In genomic region chr2:168866942-168867341, GRCm38 (mm10) we compare ENCODE assay signal across 22 mouse cellular contexts.
DNase-seq lines count a peak whose midpoint lies in the region; ATAC-seq and TF ChIP-seq lines count a peak whose summit lies in the region.
"Had no signal": no experiment of that assay in that cellular context is flagged by ENCODE, and none has a peak within 500 bp of the region (broad histone marks: within the 10 kb centered on the region; RNA-seq: fewer than 3 reads in every experiment).

No protein-coding gene starts in this region.

- no peak overlapping the region for H3K4me2 ChIP-seq in midbrain, postnatal 0 days (ENCODE audit: low read depth, low read length, poor library complexity, severe bottlenecking)
- H3K4me2 ChIP-seq: embryonic facial prominence, embryonic 13.5 days; embryonic facial prominence, embryonic 15.5 days; forebrain, embryonic 12.5 days had no signal

- H3K9ac ChIP-seq in midbrain, postnatal 0 days (replicated peaks; ENCODE audit: low read length, poor library complexity, severe bottlenecking) = no peak overlapping the region
- H3K9ac ChIP-seq: embryonic facial prominence, embryonic 13.5 days; embryonic facial prominence, embryonic 15.5 days; forebrain, embryonic 12.5 days had no signal

- H3K36me3 ChIP-seq in midbrain, embryonic 10.5 days = no peaks in the 10 kb centered on the region
- H3K36me3 ChIP-seq in midbrain, postnatal 0 days (ENCODE audit: insufficient read depth, low read length) = no peaks in the 10 kb centered on the region
- H3K36me3 ChIP-seq in embryonic facial prominence, embryonic 10.5 days (replicated peaks) = no peaks in the 10 kb centered on the region
- H3K36me3 ChIP-seq: embryonic facial prominence, embryonic 13.5 days; embryonic facial prominence, embryonic 15.5 days; forebrain, embryonic 10.5 days; forebrain, embryonic 12.5 days had no signal

- H3K27ac ChIP-seq in midbrain, embryonic 10.5 days (replicated peaks) = 0 out of 2 replicates have a peak overlapping the region, but pooled peaks have one; percentile 25
- H3K27ac ChIP-seq in midbrain, postnatal 0 days (ENCODE audit: low read depth, low read length) = no peak overlapping the region
- peak overlapping the region; percentile 48; the same call in 1 of the 2 replicates for H3K27ac ChIP-seq in embryonic facial prominence, embryonic 10.5 days (replicated peaks)
- H3K27ac ChIP-seq: embryonic facial prominence, embryonic 13.5 days; embryonic facial prominence, embryonic 15.5 days; forebrain, embryonic 10.5 days; forebrain, embryonic 12.5 days had no signal

- H3K4me3 ChIP-seq in midbrain, embryonic 10.5 days = no peak overlapping the region
- H3K4me3 ChIP-seq in midbrain, postnatal 0 days (ENCODE audit: low read depth, low read length) = no peak overlapping the region
- H3K4me3 ChIP-seq in embryonic facial prominence, embryonic 10.5 days = no peak overlapping the region
- H3K4me3 ChIP-seq: embryonic facial prominence, embryonic 13.5 days; embryonic facial prominence, embryonic 15.5 days; erythroblast, embryonic 14.5 days; forebrain, embryonic 10.5 days; forebrain, embryonic 12.5 days had no signal

- no peak for ATAC-seq in midbrain, postnatal 0 days (ENCODE audit: low FRiP score)
- ATAC-seq in CD4-positive, CD25-positive, alpha-beta regulatory T cell, adult 4 months = no peak
- ATAC-seq: forebrain, embryonic 14.5 days; forebrain, embryonic 16.5 days had no signal

- DNase-seq in midbrain, embryonic 10.5 days (ENCODE audit: low spot score) = no peak
- DNase-seq in midbrain, postnatal 0 days (ENCODE audit: low spot score) = no peak
- peak; percentile 59 for DNase-seq in R1 (ENCODE audit: low read depth, low spot score)
- DNase-seq in embryonic facial prominence, embryonic 10.5 days (ENCODE audit: low spot score) = no peak
- no peak for DNase-seq in kidney, adult 9 months
- DNase-seq: adrenal gland, adult 2 months; adrenal gland, postnatal 14 days; adrenal gland, postnatal 36 days; B cell, adult 2 months; cerebellum, adult 11-12 months; cerebellum, adult 2 months; cerebellum, adult 9-10 months; cerebellum, postnatal 10 days; cerebellum, postnatal 25 days had no signal

- H3K27me3 ChIP-seq in midbrain, embryonic 10.5 days (ENCODE audit: low read depth, poor library complexity, severe bottlenecking) = no peaks in the 10 kb centered on the region; the same call in 1 of the 2 replicates
- H3K27me3 ChIP-seq in midbrain, postnatal 0 days (ENCODE audit: insufficient read depth, low read length) = no peaks in the 10 kb centered on the region
- H3K27me3 ChIP-seq in embryonic facial prominence, embryonic 10.5 days (replicated peaks; ENCODE audit: low read depth, poor library complexity, severe bottlenecking) = no peaks in the 10 kb centered on the region
- H3K27me3 ChIP-seq: embryonic facial prominence, embryonic 13.5 days; embryonic facial prominence, embryonic 15.5 days had no signal

- H3K9me3 ChIP-seq in midbrain, embryonic 10.5 days (replicated peaks) = no peaks in the 10 kb centered on the region
- no peaks in the 10 kb centered on the region for H3K9me3 ChIP-seq in midbrain, postnatal 0 days (ENCODE audit: low read length)
- H3K9me3 ChIP-seq in embryonic facial prominence, embryonic 10.5 days = no peaks in the 10 kb centered on the region
- H3K9me3 ChIP-seq: embryonic facial prominence, embryonic 13.5 days; embryonic facial prominence, embryonic 15.5 days; forebrain, embryonic 10.5 days; forebrain, embryonic 12.5 days had no signal

- no peak for TF ChIP-seq CTCF in midbrain, postnatal 0 days (IDR thresholded peaks at IDR 0.05)

- 92% methylated on average over 8 of the region's 8 CpGs for WGBS in midbrain, embryonic 10.5 days
- 83% methylated on average over 8 of the region's 8 CpGs for WGBS in midbrain, postnatal 0 days
- WGBS in embryonic facial prominence, embryonic 10.5 days = 82% methylated on average over 8 of the region's 8 CpGs

- H3K4me1 ChIP-seq in midbrain, embryonic 10.5 days = peaks cover 29% of the 10 kb centered on the region
- H3K4me1 ChIP-seq in midbrain, postnatal 0 days (ENCODE audit: insufficient read depth, low read length) = no peaks in the 10 kb centered on the region
- peaks cover 33% of the 10 kb centered on the region for H3K4me1 ChIP-seq in embryonic facial prominence, embryonic 10.5 days
